Mouse (Mus musculus) frontal cortex, postnatal 25 days (tissue): Measurements from ENCODE around the gene Zfp523.
A peak's percentile ranks its signal among the peaks of the same experiment; 100 is the strongest.

Experiments used
- DNase-seq, 2 experiments: peaks; one replicate each; pipeline ENCODE4 v3.0.0; 2022; ENCODE audit warnings: low spot score in 2 of 2

The Zfp523 gene

GRCm38 (mm10) chr17:28160361-28160760 is 16.6 kb upstream of the Zfp523 start:
- DNase-seq = no peak

- DNase-seq = no peak
These were observed 15.5 kb upstream of the Zfp523 start for GRCm38 (mm10) chr17:28161310-28161881.

GRCm38 (mm10) chr17:28163666-28164065 is 13.3 kb upstream of the Zfp523 start:
- DNase-seq = peak; percentile 64

GRCm38 (mm10) chr17:28170460-28171305 is 6.2 kb upstream of the Zfp523 start:
- DNase-seq = no peak

- no peak for DNase-seq
These were observed 4.2 kb upstream of the Zfp523 start for GRCm38 (mm10) chr17:28172690-28173089.

GRCm38 (mm10) chr17:28177540-28178046 is 664 bp downstream of the Zfp523 start:
- DNase-seq = no peak

- DNase-seq = no peak
These were observed 3.4 kb downstream of the Zfp523 start for GRCm38 (mm10) chr17:28180331-28180730.

GRCm38 (mm10) chr17:28180783-28181544 is 4.0 kb downstream of the Zfp523 start:
- DNase-seq = no peak

GRCm38 (mm10) chr17:28184971-28185638 is 8.2 kb downstream of the Zfp523 start:
- no peak for DNase-seq

- DNase-seq = no peak
These were observed 11.4 kb downstream of the Zfp523 start for GRCm38 (mm10) chr17:28188313-28188712.

- no peak for DNase-seq
These were observed 15.8 kb downstream of the Zfp523 start for GRCm38 (mm10) chr17:28192754-28193153.

- no peak for DNase-seq
These were observed 16.6 kb downstream of the Zfp523 start for GRCm38 (mm10) chr17:28193559-28193958.

- DNase-seq = no peak
These were observed 18.1 kb downstream of the Zfp523 start for GRCm38 (mm10) chr17:28195033-28195432.

GRCm38 (mm10) chr17:28197646-28198045 is 20.7 kb downstream of the Zfp523 start:
- DNase-seq = no peak

- DNase-seq = no peak
These were observed 25.1 kb downstream of the Zfp523 start for GRCm38 (mm10) chr17:28201982-28202381.

- DNase-seq = no peak
These were observed 27.3 kb downstream of the Zfp523 start for GRCm38 (mm10) chr17:28204052-28204720.

- no peak for DNase-seq
These were observed 28.5 kb downstream of the Zfp523 start for GRCm38 (mm10) chr17:28205443-28205842.

- no peak for DNase-seq
These were observed 30.2 kb downstream of the Zfp523 start for GRCm38 (mm10) chr17:28207092-28207491.

- DNase-seq = no peak
These were observed 30.8 kb downstream of the Zfp523 start, which contains the start of gene Def6 for GRCm38 (mm10) chr17:28207591-28208313. Gene Def6 (plus strand): TSS chr17:28207778.

- DNase-seq = no peak
These were observed 31.3 kb downstream of the Zfp523 start for GRCm38 (mm10) chr17:28208314-28208612.
